Mouse (Mus musculus) CH12.LX (cell line): ENCODE measurements around the gene Hspb9.

Source experiments
- BHLHE40 ChIP-seq: IDR thresholded peaks from 2 replicates; pipeline ENCODE4 v1.6.1; 2011; ENCODE audit warnings: mild to moderate bottlenecking, low read depth, low read length, improper control_type of control experiment
- ELF1 ChIP-seq: IDR thresholded peaks from 2 replicates; pipeline ENCODE4 v1.6.1; 2014; ENCODE audit warnings: low read depth, mild to moderate bottlenecking, inconsistent platforms, low read length, improper control_type of control experiment
- MAX ChIP-seq: IDR thresholded peaks from 2 replicates; pipeline ENCODE4 v1.6.1; 2011; ENCODE audit warnings: low read length, improper control_type of control experiment
- NELFE ChIP-seq: IDR thresholded peaks from 2 replicates; pipeline ENCODE4 v1.6.1; 2011; ENCODE audit warnings: low read depth, low read length, improper control_type of control experiment
- UBTF ChIP-seq: IDR thresholded peaks from 2 replicates; pipeline ENCODE4 v1.6.1; 2012; ENCODE audit warnings: low read depth, mild to moderate bottlenecking, inconsistent platforms, low read length, improper control_type of control experiment, moderate library complexity
- USF1 ChIP-seq: IDR thresholded peaks from 2 replicates; pipeline ENCODE4 v1.6.1; 2014; ENCODE audit warnings: low read depth, mild to moderate bottlenecking, inconsistent platforms, low read length, improper control_type of control experiment

- no peak for TF ChIP-seq UBTF
- TF ChIP-seq ELF1, result no peak
- TF ChIP-seq BHLHE40, result no peak
- no peak for TF ChIP-seq USF1
- TF ChIP-seq NELFE, result no peak
- TF ChIP-seq MAX, result no peak
Observed at GRCm38 (mm10) chr11:100752294-100752693, 38.6 kb downstream of the Hspb9 start.
